Mouse (Mus musculus) cortical plate, adult 2 months (tissue): ENCODE measurements around the gene Zdhhc19.

Source experiments
- CTCF ChIP-seq: fragments of 200-500 bp; IDR thresholded peaks from 2 replicates; pipeline ENCODE4 v1.5.1; 2011; ENCODE audit warnings: mild to moderate bottlenecking, control low read depth, low read length; ENCODE audit not compliant: insufficient read depth; ENCODE audit errors: extremely low read depth
- POLR2A ChIP-seq: fragments of 200-500 bp; IDR thresholded peaks from 2 replicates; pipeline ENCODE4 v1.6.1; 2011; ENCODE audit warnings: mild to moderate bottlenecking, low read length, control low read depth; ENCODE audit not compliant: insufficient read depth; ENCODE audit errors: extremely low read depth

DNA sequence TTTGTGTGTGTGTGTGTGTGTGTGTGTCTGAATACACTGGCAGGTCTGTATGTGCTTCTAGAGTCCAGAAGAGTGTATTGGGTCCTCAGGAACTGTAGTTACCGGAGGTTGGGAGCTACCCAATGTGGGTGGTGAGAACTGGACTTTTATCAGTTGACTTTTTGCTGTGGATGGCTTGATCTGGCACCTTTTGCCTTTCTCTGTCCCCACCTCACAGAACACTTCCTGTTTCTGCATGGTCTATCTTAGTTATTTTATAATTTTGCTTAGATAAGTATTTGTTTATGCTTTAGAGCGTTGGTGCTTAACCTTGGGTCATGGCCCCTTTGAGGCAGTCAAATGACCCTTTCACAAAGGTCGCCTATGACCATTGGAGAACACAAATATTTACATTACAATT is 47.4 kb downstream of the Zdhhc19 start:
- no peak for TF ChIP-seq CTCF
- no peak for TF ChIP-seq POLR2A
